Mouse (Mus musculus) CH12.LX (cell line): ENCODE data around the gene Ube2o.

Source experiments
- CHD2 ChIP-seq: IDR thresholded peaks from 2 replicates; pipeline ENCODE4 v1.6.1; 2011; ENCODE audit warnings: low read length, improper control_type of control experiment
- CTCF ChIP-seq, 2 experiments: IDR thresholded peaks in 1 of 2; conservative IDR thresholded peaks in 1 of 2; 2 replicates each; pipeline ENCODE4 v1.5.1; 2011 to 2012; ENCODE audit warnings: low read depth in 2 of 2, low read length in 2 of 2, improper control_type of control experiment in 1 of 2, inconsistent platforms in 1 of 2, mild to moderate bottlenecking in 1 of 2, moderate library complexity in 1 of 2
- E2F4 ChIP-seq: IDR thresholded peaks from 2 replicates; pipeline ENCODE4 v1.6.1; 2011; ENCODE audit warnings: low read depth, low read length, improper control_type of control experiment; ENCODE audit not compliant: insufficient replicate concordance
- ETS1 ChIP-seq: conservative IDR thresholded peaks from 2 replicates; pipeline ENCODE4 v1.6.1; 2012; ENCODE audit warnings: low read depth, mild to moderate bottlenecking, inconsistent platforms, low read length, improper control_type of control experiment, moderate library complexity
- HCFC1 ChIP-seq: IDR thresholded peaks from 2 replicates; pipeline ENCODE4 v1.6.1; 2012; ENCODE audit warnings: low read depth, mild to moderate bottlenecking, inconsistent platforms, low read length, improper control_type of control experiment
- JUND ChIP-seq: conservative IDR thresholded peaks from 2 replicates; pipeline ENCODE4 v1.6.1; 2011; ENCODE audit warnings: low read depth, low read length, improper control_type of control experiment
- KAT2A ChIP-seq: IDR thresholded peaks from 2 replicates; pipeline ENCODE4 v1.6.1; 2012; ENCODE audit warnings: low read length, improper control_type of control experiment, inconsistent platforms; ENCODE audit not compliant: insufficient replicate concordance
- MAFK ChIP-seq: IDR thresholded peaks from 2 replicates; pipeline ENCODE4 v1.6.1; 2011; ENCODE audit warnings: low read length, improper control_type of control experiment; ENCODE audit not compliant: insufficient replicate concordance
- MAX ChIP-seq: IDR thresholded peaks from 2 replicates; pipeline ENCODE4 v1.6.1; 2011; ENCODE audit warnings: low read length, improper control_type of control experiment
- MAZ ChIP-seq: IDR thresholded peaks from 2 replicates; pipeline ENCODE4 v1.6.1; 2012; ENCODE audit warnings: low read depth, mild to moderate bottlenecking, inconsistent platforms, low read length, improper control_type of control experiment, moderate library complexity
- POLR2A ChIP-seq: IDR thresholded peaks from 2 replicates; pipeline ENCODE4 v1.6.1; 2011; ENCODE audit warnings: low read depth, mild to moderate bottlenecking, improper control_type of control experiment, low read length
- RCOR1 ChIP-seq: conservative IDR thresholded peaks from 2 replicates; pipeline ENCODE4 v1.6.1; 2012; ENCODE audit warnings: low read depth, mild to moderate bottlenecking, inconsistent platforms, low read length, improper control_type of control experiment
- SIN3A ChIP-seq: IDR thresholded peaks from 2 replicates; pipeline ENCODE4 v1.6.1; 2012; ENCODE audit warnings: low read length, improper control_type of control experiment, inconsistent platforms
- USF1 ChIP-seq: IDR thresholded peaks from 2 replicates; pipeline ENCODE4 v1.6.1; 2014; ENCODE audit warnings: low read depth, mild to moderate bottlenecking, inconsistent platforms, low read length, improper control_type of control experiment

GRCm38 (mm10) chr11:116494474-116495174 lies 86.6 kb downstream of the Ube2o start:
- no peak for TF ChIP-seq SIN3A
- no peak for TF ChIP-seq CTCF (conservative IDR thresholded peaks at IDR 0.05 in 1 of 2, IDR thresholded peaks at IDR 0.05 in 1 of 2; ENCODE audit: low read depth in 2 of 2, low read length in 2 of 2)
- no peak for TF ChIP-seq POLR2A
- no peak for TF ChIP-seq MAFK
- no peak for TF ChIP-seq USF1
- no peak for TF ChIP-seq MAZ
- TF ChIP-seq RCOR1, result no peak
- TF ChIP-seq MAX, result no peak
- TF ChIP-seq HCFC1, result no peak
- no peak for TF ChIP-seq ETS1
- no peak for TF ChIP-seq KAT2A
- no peak for TF ChIP-seq E2F4
- no peak for TF ChIP-seq CHD2
- TF ChIP-seq JUND, result no peak
